ENCODE assay signal across 10 mouse cellular contexts in the genomic region with DNA sequence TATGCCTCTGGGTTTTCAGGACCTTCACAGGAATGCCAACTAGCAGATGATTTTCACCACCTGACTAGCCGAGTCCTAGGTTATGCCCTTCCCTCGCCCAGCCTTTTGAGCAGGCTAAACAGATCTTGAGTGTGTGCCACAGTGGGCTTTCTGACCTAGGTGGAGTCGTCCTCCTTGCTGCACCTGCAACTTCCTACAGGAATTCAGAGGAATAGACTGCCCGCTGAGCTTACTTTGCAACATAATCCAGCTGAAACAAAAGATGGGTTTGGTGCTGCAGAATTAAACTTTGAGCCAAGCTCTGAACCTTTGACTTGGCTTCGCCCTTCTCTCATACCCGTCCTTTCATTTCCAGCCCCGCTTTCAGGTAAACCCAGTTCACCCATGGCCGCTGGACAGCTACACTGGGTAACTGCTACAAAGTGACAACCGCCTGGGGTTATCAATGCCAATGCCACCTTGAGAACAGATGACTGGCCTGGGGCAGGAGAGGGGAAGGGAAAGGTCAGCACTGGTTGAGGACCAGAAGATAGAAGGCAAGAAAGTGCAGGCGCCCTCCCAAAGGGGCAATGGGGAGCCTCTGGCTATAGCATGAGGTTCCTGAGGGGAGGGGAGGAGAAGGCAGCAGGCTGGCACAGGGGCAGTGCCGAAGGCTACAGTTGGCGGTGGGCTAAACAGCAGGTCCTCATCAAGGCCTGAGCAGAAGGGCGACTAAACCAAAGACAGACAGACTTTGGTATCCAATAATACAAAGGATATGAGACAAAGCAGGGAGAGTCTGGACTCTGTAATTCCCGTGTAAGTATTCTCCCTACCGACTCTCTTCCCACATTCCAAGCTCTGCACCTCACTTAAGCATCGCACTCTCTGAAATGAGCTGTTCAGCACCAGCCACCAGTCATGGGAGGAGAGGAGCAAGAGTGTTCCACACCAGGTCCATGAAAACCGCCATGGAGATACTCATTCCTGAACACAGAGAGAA.
"Had no signal": no experiment of that assay in that cellular context is flagged by ENCODE, and none has a peak within 500 bp of the region (broad histone marks: within the 10 kb centered on the region; RNA-seq: fewer than 3 reads in every experiment).

No protein-coding gene starts in this region.

- H3K9ac ChIP-seq: limb, embryonic 15.5 days; liver, embryonic 14.5 days; neural tube, embryonic 15.5 days had no signal

- H3K27ac ChIP-seq: left cerebral cortex, adult 2 months; limb, embryonic 15.5 days; liver, embryonic 14.5 days; midbrain, embryonic 10.5 days; neural tube, embryonic 15.5 days had no signal

- H3K9me3 ChIP-seq: limb, embryonic 15.5 days; midbrain, embryonic 10.5 days; neural tube, embryonic 15.5 days had no signal

- H3K4me3 ChIP-seq: left cerebral cortex, adult 2 months; limb, embryonic 15.5 days; midbrain, embryonic 10.5 days; myocyte; neural tube, embryonic 15.5 days had no signal

- DNase-seq: midbrain, embryonic 14.5 days; right cerebral cortex, adult 18-20 months; right cerebral cortex, postnatal 25 days; thymus, postnatal 36 days had no signal

- H3K27me3 ChIP-seq: limb, embryonic 15.5 days; neural tube, embryonic 15.5 days had no signal

- H3K4me1 ChIP-seq: limb, embryonic 15.5 days; neural tube, embryonic 15.5 days had no signal

- H3K36me3 ChIP-seq: midbrain, embryonic 10.5 days had no signal

- H3K4me2 ChIP-seq: limb, embryonic 15.5 days; neural tube, embryonic 15.5 days had no signal
